8 mouse cellular contexts compared by ENCODE assay signal in the genomic region with DNA sequence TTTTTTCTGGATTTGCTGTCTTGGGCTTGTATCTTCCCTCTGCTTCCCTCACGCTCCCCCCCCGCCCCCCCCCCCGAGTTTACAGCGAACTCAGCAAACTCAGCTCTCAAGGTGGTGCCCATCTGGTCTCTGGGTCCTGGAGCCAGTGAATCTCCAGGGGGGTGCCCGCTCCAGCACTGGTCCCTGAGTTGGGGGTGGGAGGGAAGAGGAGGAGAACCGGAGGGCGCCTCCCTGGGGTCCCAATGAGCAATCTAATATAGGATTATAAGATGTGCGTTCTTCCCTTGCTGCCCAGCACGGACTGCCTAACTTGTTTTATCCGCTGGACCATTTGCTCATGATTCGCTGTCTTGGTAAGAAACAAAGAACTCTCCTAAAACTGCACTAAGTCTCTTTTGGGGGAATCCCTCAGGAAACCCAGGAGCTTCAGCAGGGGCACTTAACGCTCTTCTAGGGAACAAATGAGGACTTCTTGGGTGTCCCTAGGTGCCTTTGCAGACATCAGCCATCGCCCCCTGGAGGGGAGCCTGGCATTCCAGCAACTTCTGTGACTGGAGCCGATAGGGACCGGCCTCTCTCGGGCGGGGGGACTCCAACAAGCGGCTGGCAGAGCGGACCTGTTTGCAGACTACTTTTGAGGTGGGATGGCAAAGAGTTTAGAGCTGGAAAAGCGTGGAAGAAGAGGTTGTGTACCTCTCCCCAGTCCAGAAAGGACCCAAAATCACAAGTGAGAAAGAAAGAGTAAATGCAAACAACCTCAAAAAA. TPM values are rescaled to one million over a fixed set of nuclear protein-coding genes. Genes with fewer than 3 reads are reported as not detected.
A peak's percentile ranks its signal among the peaks of the same experiment; 100 is the strongest.
DNase-seq lines count a peak whose midpoint lies in the region; ATAC-seq and TF ChIP-seq lines count a peak whose summit lies in the region.

No protein-coding gene starts in this region.

- intact Hi-C loops in gastrocnemius, adult 2 months (cut with DNase I), result loop anchor here (5.0 kb wide), 1 partner anchor 100 kb away; no protein-coding TSS in a partner anchor

- no peaks in the 10 kb centered on the region; the same call in 1 of the 2 replicates for H3K79me2 ChIP-seq in liver, adult 2 months (ENCODE audit: control insufficient read depth, insufficient read depth, low read length)

- H3K4me2 ChIP-seq in intestine, postnatal 0 days (replicated peaks; ENCODE audit: low read depth), result peak overlapping the region; percentile 78
- peak overlapping the region; percentile 81 for H3K4me2 ChIP-seq in midbrain, embryonic 14.5 days (ENCODE audit: low read length)

- H3K9me3 ChIP-seq in intestine, postnatal 0 days (ENCODE audit: control insufficient read depth), result no peaks in the 10 kb centered on the region
- no peaks in the 10 kb centered on the region for H3K9me3 ChIP-seq in midbrain, embryonic 14.5 days (ENCODE audit: control insufficient read depth, low read length)

- peak; percentile 30; the same call in 1 of the 2 replicates for TF ChIP-seq CTCF in gastrocnemius, adult 2 months (IDR thresholded peaks at IDR 0.05)
- TF ChIP-seq CTCF in intestine, postnatal 0 days (IDR thresholded peaks at IDR 0.05; ENCODE audit: low read depth), result peak; percentile 41
- TF ChIP-seq CTCF in liver, adult 2 months (IDR thresholded peaks at IDR 0.05; ENCODE audit: low read depth, low read length), result peak; percentile 24; the same call in 1 of the 2 replicates

- peak; percentile 50 for DNase-seq in gastrocnemius, adult 2 months
- DNase-seq in gastrocnemius, adult 18-20 months (ENCODE audit: low spot score), result no peak
- peak; percentile 74 for DNase-seq in cerebellum, adult 9-11 months
- DNase-seq in gastrocnemius, postnatal 10 days, result peak; percentile 26
- DNase-seq in liver, adult 2 months (ENCODE audit: extremely low read depth, low read depth, low spot score), result no peak
- DNase-seq in midbrain, embryonic 14.5 days, result peak; percentile 42
- peak; percentile 54 for DNase-seq in testis, postnatal 14 days (ENCODE audit: low spot score)

- H3K4me1 ChIP-seq in intestine, postnatal 0 days (replicated peaks; ENCODE audit: control insufficient read depth, insufficient read depth, low read length), result no peaks in the 10 kb centered on the region
- H3K4me1 ChIP-seq in liver, adult 2 months (ENCODE audit: control insufficient read depth, insufficient read depth, low read length), result no peaks in the 10 kb centered on the region; the same call in 1 of the 2 replicates
- no peaks in the 10 kb centered on the region; the same call in 1 of the 2 replicates for H3K4me1 ChIP-seq in midbrain, embryonic 14.5 days (ENCODE audit: control insufficient read depth, insufficient read depth, low read length)

- TF ChIP-seq POLR2A in liver, adult 2 months (IDR thresholded peaks at IDR 0.05; ENCODE audit: extremely low read depth, insufficient read depth, low read length), result no peak

- WGBS in intestine, postnatal 0 days, result 19% methylated on average over 19 of the region's 20 CpGs
- 6% methylated on average over 18 of the region's 20 CpGs for WGBS in liver, adult 2 months
- WGBS in midbrain, embryonic 14.5 days, result 25% methylated on average over 19 of the region's 20 CpGs

- peak overlapping the region; percentile 80 for H3K4me3 ChIP-seq in gastrocnemius, adult 2 months
- H3K4me3 ChIP-seq in intestine, postnatal 0 days (ENCODE audit: low read depth, low read length), result peak overlapping the region; percentile 50
- peak overlapping the region; percentile 54; the same call in 1 of the 2 replicates for H3K4me3 ChIP-seq in liver, adult 2 months (ENCODE audit: insufficient read depth, low read depth, low read length)
- H3K4me3 ChIP-seq in midbrain, embryonic 14.5 days (replicated peaks; ENCODE audit: low read depth, low read length), result peak overlapping the region; percentile 43

- peaks cover 2% of the 10 kb centered on the region; the same call in 1 of the 2 replicates for H3K27me3 ChIP-seq in intestine, postnatal 0 days (replicated peaks; ENCODE audit: control insufficient read depth, insufficient read depth, low read length)
- H3K27me3 ChIP-seq in liver, adult 2 months (ENCODE audit: control insufficient read depth, insufficient read depth, low read length), result no peaks in the 10 kb centered on the region
- H3K27me3 ChIP-seq in midbrain, embryonic 14.5 days (ENCODE audit: control insufficient read depth, insufficient read depth, low read length), result no peaks in the 10 kb centered on the region

- H3K36me3 ChIP-seq in intestine, postnatal 0 days (ENCODE audit: control insufficient read depth, insufficient read depth), result no peaks in the 10 kb centered on the region
- H3K36me3 ChIP-seq in liver, adult 2 months (ENCODE audit: control insufficient read depth, insufficient read depth, low read length), result no peaks in the 10 kb centered on the region
- H3K36me3 ChIP-seq in midbrain, embryonic 14.5 days (ENCODE audit: control insufficient read depth, insufficient read depth, low read length), result no peaks in the 10 kb centered on the region

- H3K9ac ChIP-seq in intestine, postnatal 0 days (ENCODE audit: low read depth, low read length), result no peak overlapping the region
- H3K9ac ChIP-seq in liver, adult 2 months (ENCODE audit: low read depth, low read length), result peak overlapping the region; percentile 34; the same call in 1 of the 2 replicates
- no peak overlapping the region for H3K9ac ChIP-seq in midbrain, embryonic 14.5 days (replicated peaks; ENCODE audit: low read length)

- no peak for ATAC-seq in intestine, postnatal 0 days
- ATAC-seq in midbrain, embryonic 14.5 days (ENCODE audit: low FRiP score, low TSS enrichment), result no peak

- peak overlapping the region; percentile 72; the same call in 1 of the 2 replicates for H3K27ac ChIP-seq in gastrocnemius, adult 2 months
- H3K27ac ChIP-seq in intestine, postnatal 0 days (ENCODE audit: low read depth, low read length), result no peak overlapping the region
- H3K27ac ChIP-seq in liver, adult 2 months (replicated peaks; ENCODE audit: insufficient read depth, low read depth, low read length), result peak overlapping the region; percentile 69; the same call in 1 of the 2 replicates
- no peak overlapping the region for H3K27ac ChIP-seq in midbrain, embryonic 14.5 days (replicated peaks; ENCODE audit: low read depth, low read length)

RNA-seq across cellular contexts. Expression of a gene that starts 0.5 kb away (rescaled TPM):
- 1 to 10 TPM; 1.4 to 1.6 TPM for total RNA-seq in gastrocnemius, adult 2 months (2021)
- total RNA-seq in gastrocnemius, adult 18-20 months (2021), result 1 to 10 TPM in 1 of 2 experiments, under 1 TPM in 1; 0.96 to 2.3 TPM
- total RNA-seq in gastrocnemius, postnatal 10 days (2021), result 1 to 10 TPM; 2.5 to 3.2 TPM
- polyA plus RNA-seq in intestine, postnatal 0 days (2015; fragmentation: Nextera tagmentation; extraction: Ambion mirVana), result 0.50 and 0.64 TPM in 2 replicates
- total RNA-seq in liver, adult 2 months (2014; rRNA removed), result 2.8 and 3.9 TPM in 2 replicates
- polyA plus RNA-seq in liver, adult 2 months (2012; rRNA removed), result 1.8 and 2.5 TPM in 2 replicates
- polyA plus RNA-seq in midbrain, embryonic 14.5 days (2014; fragmentation: Nextera tagmentation; extraction: Ambion mirVana), result 0.40 and 1.0 TPM in 2 replicates

Comparison
In these comparisons a context has a peak if more than half of its experiments do, and no peak if none do; other contexts are left out.
1. DNase-seq: peak in gastrocnemius, adult 2 months (single experiment), cerebellum, adult 9-11 months (single experiment), gastrocnemius, postnatal 10 days (single experiment), midbrain, embryonic 14.5 days (single experiment) and testis, postnatal 14 days (single experiment); none in gastrocnemius, adult 18-20 months (single experiment) and liver, adult 2 months (single experiment).
2. H3K27ac ChIP-seq: peak in gastrocnemius, adult 2 months (single experiment) and liver, adult 2 months (single experiment); none in intestine, postnatal 0 days (single experiment) and midbrain, embryonic 14.5 days (single experiment).
3. Peak in every context shown above with its lines, with median percentiles within 50 percentile points of each other: H3K4me3 ChIP-seq and CTCF ChIP-seq.